Mouse (Mus musculus) layer of hippocampus, postnatal 10 days (tissue): ENCODE results near the gene Cbarp. TPM values are rescaled to one million over a fixed set of nuclear protein-coding genes. Genes with fewer than 3 reads are reported as not detected.

Experiments
- DNase-seq, 2 experiments: peaks; one replicate each; pipeline ENCODE4 v3.0.0; 2021; ENCODE audit warnings: low spot score in 2 of 2
- total RNA-seq, 2 experiments: library from RNA; stranded (reverse); gene quantifications; 2 replicates each; pipeline ENCODE4 v1.2.3; 2021

Cbarp gene
- total RNA-seq, 2 experiments from 2014 or later, result 360 to 374 TPM

DNA sequence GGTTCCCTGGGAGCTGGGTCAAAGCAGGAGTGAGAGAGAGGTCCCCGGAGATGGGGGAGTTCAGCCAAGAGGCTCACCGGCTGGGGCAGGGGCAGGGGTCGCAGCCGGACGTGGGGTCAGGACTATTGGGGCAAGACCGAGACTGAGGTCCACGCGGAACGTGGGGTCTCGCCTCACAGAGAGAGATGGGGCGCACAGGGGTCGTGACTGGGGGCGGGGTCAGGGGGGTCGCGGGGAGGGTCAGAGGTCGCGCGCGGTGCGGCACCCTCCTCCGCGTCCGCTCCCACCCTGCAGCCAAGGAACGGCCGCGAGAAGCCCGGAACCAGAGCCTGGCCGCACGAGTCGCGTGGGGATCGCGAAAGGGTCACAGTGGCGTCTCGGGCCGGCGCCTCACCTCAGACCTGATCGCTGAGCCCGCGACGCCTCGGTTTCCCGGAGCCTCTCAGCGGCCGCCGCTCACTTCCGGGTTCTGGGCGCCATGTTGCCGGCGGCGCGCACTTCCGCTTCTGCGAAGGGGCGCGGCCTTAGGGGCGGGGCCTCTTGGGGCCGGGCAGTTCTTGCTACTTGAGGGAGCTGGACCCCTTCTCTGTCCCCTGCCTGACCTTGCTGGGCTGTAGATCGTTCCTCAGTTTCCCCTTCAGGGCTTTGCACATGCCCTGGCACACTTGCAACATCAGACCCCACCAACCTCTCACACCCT is 38.3 kb downstream of the Cbarp start:
- DNase-seq, result peak; percentile 80 to 88

DNA sequence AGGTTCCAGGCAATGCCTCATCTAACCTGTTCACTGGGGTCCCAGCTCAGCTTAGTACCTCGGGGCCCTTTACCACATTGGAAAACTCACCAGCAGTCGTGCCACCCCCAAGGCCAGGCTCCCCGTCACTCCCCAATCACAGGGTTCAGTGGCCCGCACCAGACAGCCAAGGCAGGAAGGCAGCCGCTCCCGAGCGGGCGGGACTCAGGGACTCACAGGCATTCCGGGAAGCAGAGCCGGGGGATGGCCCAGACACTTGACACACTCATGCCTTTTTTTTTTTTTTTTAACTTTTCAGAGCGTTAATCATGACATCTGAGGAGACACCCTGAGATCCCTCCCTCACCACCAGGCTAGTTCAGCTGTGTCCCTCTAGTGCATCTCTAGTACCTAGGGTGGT is 39.7 kb downstream of the Cbarp start:
- no peak for DNase-seq

DNA sequence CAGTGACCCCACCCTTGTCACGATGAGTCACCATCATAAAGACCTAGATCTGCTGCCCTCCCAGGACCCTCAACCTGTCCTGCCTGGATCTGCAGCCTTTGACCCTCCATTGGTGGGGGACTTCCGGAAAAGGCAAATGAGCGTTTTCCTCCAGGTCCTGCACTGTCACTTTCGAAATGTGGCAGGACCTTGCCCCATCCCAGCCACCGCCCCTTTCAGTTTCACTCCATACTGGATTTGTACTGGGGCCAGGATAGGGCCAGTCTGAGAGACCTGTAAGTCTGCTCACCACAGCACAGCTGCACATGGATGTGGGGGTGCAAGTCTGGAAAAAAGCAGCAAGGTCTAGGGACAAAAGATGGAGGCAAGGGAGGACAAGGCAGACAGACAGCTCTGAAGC is 42.0 kb downstream of the Cbarp start:
- no peak for DNase-seq

GRCm38 (mm10) chr10:80097275-80097674 is 43.4 kb downstream of the Cbarp start:
- no peak for DNase-seq

DNA sequence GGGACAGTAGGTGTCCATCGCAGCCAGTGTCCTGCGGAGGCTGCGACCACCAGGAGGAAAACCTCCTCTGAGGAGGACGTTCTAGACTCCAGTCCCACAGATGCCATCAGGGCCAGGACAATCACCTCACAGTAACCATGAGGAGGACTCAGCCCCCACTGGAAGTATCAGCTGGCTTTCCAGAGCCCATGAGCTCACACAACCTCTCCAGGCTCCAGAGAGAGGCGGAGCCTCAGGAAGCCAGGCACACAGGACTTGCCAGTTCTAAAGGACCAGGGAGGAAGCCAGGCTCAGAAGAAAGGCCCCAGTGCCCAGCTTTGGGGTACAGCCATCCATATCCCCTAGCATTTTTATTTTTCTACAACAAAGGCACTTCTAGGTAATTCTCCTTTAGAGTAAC is 45.1 kb downstream of the Cbarp start:
- no peak for DNase-seq

- DNase-seq, result no peak
These were observed 46.0 kb downstream of the Cbarp start for GRCm38 (mm10) chr10:80094684-80095083.

GRCm38 (mm10) chr10:80094085-80094484 is 46.5 kb downstream of the Cbarp start:
- DNase-seq, result no peak

- DNase-seq, result no peak
These were observed 47.9 kb downstream of the Cbarp start for GRCm38 (mm10) chr10:80092690-80093089.

GRCm38 (mm10) chr10:80091527-80091926 is 49.1 kb downstream of the Cbarp start:
- no peak for DNase-seq

- no peak for DNase-seq
These were observed 51.5 kb downstream of the Cbarp start for GRCm38 (mm10) chr10:80089146-80089545.

- DNase-seq, result no peak
These were observed 53.2 kb downstream of the Cbarp start for GRCm38 (mm10) chr10:80087483-80087882.

GRCm38 (mm10) chr10:80086847-80087246 is 53.8 kb downstream of the Cbarp start:
- DNase-seq, result no peak

GRCm38 (mm10) chr10:80084817-80085487 is 55.7 kb downstream of the Cbarp start:
- no peak for DNase-seq

GRCm38 (mm10) chr10:80081075-80081474 is 59.6 kb downstream of the Cbarp start:
- no peak for DNase-seq

Other genes starting within 250 kb of the Cbarp start
- gene Cfd, start 250.0 kb downstream of the Cbarp start, total RNA-seq, result not detected
- 10 to 100 TPM; 55.7 to 56.2 TPM for gene Med16, start 231.9 kb downstream of the Cbarp start, total RNA-seq
- not detected for gene Gm26602, start 230.0 kb downstream of the Cbarp start, total RNA-seq
- gene Kiss1r, start 223.9 kb downstream of the Cbarp start, total RNA-seq, result 1 to 10 TPM; 7.5 TPM
- 100 to 1,000 TPM; 380 to 386 TPM for gene R3hdm4, start 219.6 kb downstream of the Cbarp start, total RNA-seq
- 1 to 10 TPM; 5.5 to 8.4 TPM for gene Arid3a, start 213.8 kb downstream of the Cbarp start, total RNA-seq
- 10 to 100 TPM; 41.8 to 46.5 TPM for gene Wdr18, start 180.7 kb downstream of the Cbarp start, total RNA-seq
- under 1 TPM; 0.13 to 0.27 TPM for gene Grin3b, start 170.1 kb downstream of the Cbarp start, total RNA-seq
- gene Tmem259, start 156.5 kb downstream of the Cbarp start, total RNA-seq, result 100 to 1,000 TPM; 137 to 139 TPM
- 10 to 100 TPM in 1 of 2 experiments, 1 to 10 TPM in 1; 8.2 to 10.3 TPM for gene Cnn2, start 152.3 kb downstream of the Cbarp start, total RNA-seq
- gene Abca7, start 144.3 kb downstream of the Cbarp start, total RNA-seq, result 10 to 100 TPM in 1 of 2 experiments, 1 to 10 TPM in 1; 9.3 to 10.3 TPM
- 1 to 10 TPM; 3.3 to 3.8 TPM for gene Arhgap45, start 124.2 kb downstream of the Cbarp start, total RNA-seq
- gene Polr2e, start 101.0 kb downstream of the Cbarp start, total RNA-seq, result 10 to 100 TPM; 66.9 to 76.7 TPM
- gene Gpx4, start 93.7 kb downstream of the Cbarp start, total RNA-seq, result 100 to 1,000 TPM; 408 to 448 TPM
- gene Sbno2, start 35.3 kb downstream of the Cbarp start, total RNA-seq, result 10 to 100 TPM; 19.7 to 23.9 TPM
- 10 to 100 TPM; 77.1 to 88.3 TPM for gene Stk11, start 25.0 kb downstream of the Cbarp start, total RNA-seq
- gene Atp5d, start 2.2 kb downstream of the Cbarp start, total RNA-seq, result 100 to 1,000 TPM; 385 to 392 TPM
- 100 to 1,000 TPM; 112 to 128 TPM for gene Midn, start 7.4 kb upstream of the Cbarp start, total RNA-seq
- gene Cirbp, start 25.1 kb upstream of the Cbarp start, total RNA-seq, result 100 to 1,000 TPM; 154 to 175 TPM
- gene 1600002K03Rik, start 32.1 kb upstream of the Cbarp start, total RNA-seq, result 1 to 10 TPM; 4.3 to 6.7 TPM
- 10 to 100 TPM; 16.8 to 19.8 TPM for gene Efna2, start 38.6 kb upstream of the Cbarp start, total RNA-seq
- 10 to 100 TPM; 40.3 to 46.6 TPM for gene Mum1, start 85.6 kb upstream of the Cbarp start, total RNA-seq
- gene Ndufs7, start 108.3 kb upstream of the Cbarp start, total RNA-seq, result 100 to 1,000 TPM; 143 to 152 TPM
- gene Gamt, start 120.2 kb upstream of the Cbarp start, total RNA-seq, result 10 to 100 TPM; 27.8 to 31.5 TPM
- gene Dazap1, start 120.7 kb upstream of the Cbarp start, total RNA-seq, result 10 to 100 TPM; 94.6 to 96.3 TPM
- 100 to 1,000 TPM; 733 to 857 TPM for gene Rps15, start 151.6 kb upstream of the Cbarp start, total RNA-seq
- 100 to 1,000 TPM; 179 to 181 TPM for gene Apc2, start 155.1 kb upstream of the Cbarp start, total RNA-seq
- gene 2310011J03Rik, start 179.7 kb upstream of the Cbarp start, total RNA-seq, result 10 to 100 TPM; 19.7 to 22.2 TPM
- 1 to 10 TPM; 7.1 to 8.0 TPM for gene Pcsk4, start 188.7 kb upstream of the Cbarp start, total RNA-seq
- gene Reep6, start 189.1 kb upstream of the Cbarp start, total RNA-seq, result 10 to 100 TPM; 10.3 to 11.6 TPM
- 1 to 10 TPM in 1 of 2 experiments, under 1 TPM in 1; 0.75 to 1.2 TPM for gene Adamtsl5, start 207.6 kb upstream of the Cbarp start, total RNA-seq
- 1 to 10 TPM; 1.7 to 3.8 TPM for gene Plk5, start 215.6 kb upstream of the Cbarp start, total RNA-seq
- gene Mex3d, start 246.8 kb upstream of the Cbarp start, total RNA-seq, result 10 to 100 TPM; 33.6 to 36.6 TPM